Mouse (Mus musculus) liver, adult (tissue): ENCODE measurements around the gene Slc7a8.

Source experiments
- GATA4 ChIP-seq: IDR thresholded peaks from 2 replicates; pipeline ENCODE4 v1.6.1; 2014; ENCODE audit warnings: mild to moderate bottlenecking, low read length; ENCODE audit not compliant: insufficient replicate concordance

Gene Slc7a8

DNA sequence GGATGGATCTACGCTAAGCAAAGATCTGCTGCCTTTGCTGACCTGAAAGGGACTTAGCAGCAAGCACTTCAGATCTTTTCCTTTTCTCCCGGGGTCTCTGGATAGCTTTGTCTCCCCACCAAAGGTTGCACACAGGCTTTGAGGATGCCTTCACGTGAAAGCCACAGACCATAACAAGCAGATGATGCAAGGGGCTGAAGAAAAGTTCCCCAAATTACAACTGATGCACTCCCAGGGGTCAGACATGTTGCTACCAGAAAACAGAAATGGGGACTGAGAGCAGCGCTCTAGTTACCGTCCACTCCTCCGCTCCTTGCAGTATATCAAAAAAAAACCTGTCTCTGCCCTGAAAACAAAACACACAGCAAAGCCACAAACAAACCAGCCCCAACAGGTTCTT lies 10.4 kb upstream of the Slc7a8 start:
- TF ChIP-seq GATA4 = no peak

GRCm38 (mm10) chr14:54788231-54788630 lies 6.5 kb upstream of the Slc7a8 start:
- TF ChIP-seq GATA4 = no peak

GRCm38 (mm10) chr14:54787226-54787625 lies 5.5 kb upstream of the Slc7a8 start:
- no peak for TF ChIP-seq GATA4

GRCm38 (mm10) chr14:54786489-54786888 lies 4.7 kb upstream of the Slc7a8 start:
- TF ChIP-seq GATA4 = no peak

GRCm38 (mm10) chr14:54785898-54786297 lies 4.2 kb upstream of the Slc7a8 start:
- no peak for TF ChIP-seq GATA4

GRCm38 (mm10) chr14:54782971-54783370 lies 1.2 kb upstream of the Slc7a8 start:
- no peak for TF ChIP-seq GATA4

DNA sequence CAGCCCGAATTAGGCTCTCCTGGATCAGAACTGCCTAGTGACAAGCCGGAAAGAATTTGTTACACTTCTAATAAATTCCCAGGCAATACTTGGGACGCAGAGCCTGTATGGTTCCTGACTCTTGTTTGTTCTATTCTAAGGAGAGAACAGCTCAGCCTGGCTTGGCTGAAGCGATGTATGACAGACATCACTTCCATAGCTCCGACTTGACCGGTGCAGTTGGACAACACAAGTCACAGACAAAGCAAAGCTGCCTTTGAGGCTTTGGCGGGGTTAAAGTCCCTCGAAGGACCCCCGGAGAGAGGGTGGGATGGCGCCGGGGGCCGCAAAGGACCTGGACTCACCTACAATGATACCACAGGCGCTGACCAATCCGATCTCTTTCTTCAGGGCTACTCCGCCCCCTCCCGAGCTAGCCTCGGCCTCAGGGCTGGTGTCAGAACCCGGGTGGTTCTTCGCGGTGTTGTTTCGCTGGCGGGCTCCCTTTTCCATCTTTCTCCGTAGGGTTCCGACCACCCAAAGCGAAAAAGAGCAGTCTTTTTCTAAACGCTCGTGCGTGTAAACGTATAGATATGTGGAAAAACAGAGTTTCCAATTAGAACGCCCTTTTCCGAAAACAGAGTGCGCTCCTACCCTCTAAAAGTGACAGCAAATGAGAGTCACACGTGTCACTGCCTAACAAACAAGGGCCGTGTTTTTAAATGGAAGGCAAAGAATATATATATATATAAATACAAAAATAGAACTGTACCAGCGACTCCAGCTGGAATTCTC lies 723 bp downstream of the Slc7a8 start:
- TF ChIP-seq GATA4 = no peak

DNA sequence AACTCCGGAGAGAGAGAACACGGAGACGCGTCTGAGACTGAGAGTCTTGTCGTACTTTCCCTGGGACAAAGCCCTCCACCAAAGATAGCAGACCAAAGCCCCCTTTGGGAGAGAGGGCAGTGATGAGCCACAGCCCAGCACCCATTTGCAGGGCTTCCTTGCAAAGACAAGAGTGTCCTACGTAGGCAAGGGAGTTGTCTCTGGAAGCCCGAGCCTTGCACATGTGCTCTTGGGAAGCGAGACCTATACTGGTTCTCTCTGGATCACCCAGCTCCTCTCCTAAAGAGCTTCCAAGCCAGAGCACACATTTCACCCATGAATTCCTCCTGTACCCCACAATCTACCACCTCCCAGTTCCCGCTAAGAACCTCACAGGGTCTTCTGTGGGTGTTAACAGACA lies 1.7 kb downstream of the Slc7a8 start:
- no peak for TF ChIP-seq GATA4

DNA sequence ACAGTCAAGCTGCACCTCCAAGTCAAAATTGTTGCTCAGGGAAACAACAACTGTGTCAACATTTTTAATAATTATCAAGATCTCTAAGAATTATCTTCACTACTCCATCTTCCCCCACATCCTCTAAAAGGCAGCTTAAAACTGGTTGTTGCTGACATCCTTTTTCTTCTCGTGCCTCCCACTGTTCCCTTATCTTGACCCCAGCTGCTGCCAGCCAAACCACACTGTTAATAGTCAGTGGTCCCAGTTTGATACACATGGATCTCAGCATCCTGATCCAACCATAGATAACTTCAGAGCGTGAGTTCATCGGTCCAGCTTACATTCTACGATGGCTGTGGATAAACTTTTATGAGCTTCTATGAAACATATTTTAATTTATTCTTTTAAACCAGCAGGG lies 3.9 kb downstream of the Slc7a8 start:
- no peak for TF ChIP-seq GATA4

GRCm38 (mm10) chr14:54776768-54777167 lies 5.0 kb downstream of the Slc7a8 start:
- no peak for TF ChIP-seq GATA4

GRCm38 (mm10) chr14:54775534-54776041 lies 6.2 kb downstream of the Slc7a8 start:
- TF ChIP-seq GATA4 = no peak

GRCm38 (mm10) chr14:54772333-54772856 lies 9.4 kb downstream of the Slc7a8 start:
- TF ChIP-seq GATA4 = no peak

DNA sequence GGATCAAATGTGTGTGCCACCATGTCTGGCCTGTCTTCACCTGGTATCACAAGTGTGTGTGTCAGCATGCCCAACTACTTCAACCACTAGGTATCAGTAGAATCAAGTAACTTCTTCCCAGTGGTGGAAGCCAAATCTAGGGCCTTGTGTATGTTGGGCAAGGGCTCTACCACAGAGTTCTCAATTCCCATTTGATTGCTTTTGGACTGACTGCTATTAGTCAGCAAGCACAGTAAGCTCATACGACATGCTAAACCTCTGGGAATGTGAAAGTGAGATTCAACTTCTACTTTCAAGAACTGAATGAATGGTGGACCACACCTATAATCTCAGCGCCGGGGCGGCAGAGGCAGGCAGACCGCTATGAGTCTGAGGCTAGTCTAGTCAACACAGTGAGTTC lies 11.4 kb downstream of the Slc7a8 start:
- no peak for TF ChIP-seq GATA4

DNA sequence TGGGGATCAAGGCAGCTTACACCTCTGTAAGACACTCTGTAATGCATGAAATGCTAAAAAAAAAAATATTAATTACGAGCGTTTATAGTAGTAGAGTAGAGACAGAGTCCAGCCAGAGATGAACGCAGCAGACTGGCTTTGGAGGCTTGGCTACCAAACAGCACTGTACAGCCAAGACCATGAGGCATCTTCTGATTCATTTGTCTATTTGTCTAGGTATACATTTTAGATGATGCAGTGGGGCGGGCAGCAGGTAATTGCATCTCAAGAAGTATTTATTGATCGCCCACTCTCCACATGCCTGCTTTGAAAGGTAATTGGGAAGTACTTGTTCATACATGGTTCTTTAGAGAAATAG lies 12.7 kb downstream of the Slc7a8 start:
- no peak for TF ChIP-seq GATA4

GRCm38 (mm10) chr14:54768314-54769067 lies 13.3 kb downstream of the Slc7a8 start:
- TF ChIP-seq GATA4 = no peak

DNA sequence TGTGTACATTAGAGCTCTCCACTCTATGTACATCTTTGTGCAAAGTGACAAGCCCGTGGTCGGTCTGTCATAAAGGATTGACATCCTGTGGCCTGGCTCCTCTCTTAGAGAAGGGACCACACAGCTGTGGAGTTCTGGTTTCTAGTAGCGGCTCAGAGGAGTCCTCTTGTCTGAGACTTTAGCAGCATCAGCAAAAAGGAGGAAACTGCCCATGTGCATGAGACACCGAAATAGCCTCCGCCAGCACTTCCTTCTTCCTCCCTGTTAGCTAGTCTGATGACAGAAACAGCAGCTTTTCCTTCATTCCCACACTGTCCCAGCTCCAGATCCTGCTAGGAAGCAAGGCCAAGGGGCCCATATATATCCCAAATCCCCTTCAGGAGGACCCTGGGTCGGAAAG lies 25.4 kb downstream of the Slc7a8 start:
- no peak for TF ChIP-seq GATA4

- TF ChIP-seq GATA4 = no peak
These were observed 27.1 kb downstream of the Slc7a8 start for GRCm38 (mm10) chr14:54754602-54755018.
